Mouse (Mus musculus) ES-E14 (cell line): ENCODE measurements around the gene Psat1.

Experiments used
- CHD2 ChIP-seq: IDR thresholded peaks from 2 replicates; pipeline ENCODE4 v1.6.1; 2014; ENCODE audit warnings: mild to moderate bottlenecking, low read depth, low read length, inconsistent platforms
- HCFC1 ChIP-seq: IDR thresholded peaks from 2 replicates; pipeline ENCODE4 v1.6.1; 2012; ENCODE audit warnings: low read length, inconsistent platforms, borderline replicate concordance; ENCODE audit not compliant: insufficient read depth
- MAFK ChIP-seq: IDR thresholded peaks from 2 replicates; pipeline ENCODE4 v1.6.1; 2014; ENCODE audit warnings: mild to moderate bottlenecking, low read depth, low read length, inconsistent platforms; ENCODE audit not compliant: insufficient read depth
- ZC3H11A ChIP-seq: IDR thresholded peaks from 2 replicates; pipeline ENCODE4 v1.6.1; 2012; ENCODE audit warnings: low read depth, mild to moderate bottlenecking, inconsistent platforms, low read length, borderline replicate concordance
- ZNF384 ChIP-seq: IDR thresholded peaks from 2 replicates; pipeline ENCODE4 v1.6.1; 2012; ENCODE audit warnings: low read depth, low read length, inconsistent platforms

GRCm38 (mm10) chr19:15910987-15911386, 36.1 kb downstream of the Psat1 start:
- TF ChIP-seq ZC3H11A, result no peak
- TF ChIP-seq CHD2, result no peak
- TF ChIP-seq HCFC1, result no peak
- TF ChIP-seq ZNF384, result no peak
- no peak for TF ChIP-seq MAFK
